Mouse (Mus musculus): ENCODE data around the gene Sptssb. TPM values are rescaled to one million over a fixed set of nuclear protein-coding genes. Genes with fewer than 3 reads are reported as not detected.

Gene Sptssb
- total and polyA plus RNA-seq, 3 experiments: not detected

GRCm38 (mm10) chr3:69800829-69801384 is 58.8 kb downstream of the Sptssb start:
- in situ Hi-C loops (cut with MboI; ENCODE audit: low pct_ligation_motif_present, low pct_unique_long_range_greater_than_20kb, low sequenced_read_pairs): no loop called here
- no peak for DNase-seq (ENCODE audit: extremely low read depth)
- no peak overlapping the region for H3K27ac ChIP-seq (ENCODE audit: insufficient read depth, low read depth)
- H3K27me3 ChIP-seq (replicated peaks): no peaks in the 10 kb centered on the region
- no peak overlapping the region for H3K4me3 ChIP-seq (replicated peaks in 1 of 3; ENCODE audit: low read depth in 2 of 3, low read length in 2 of 3, poor library complexity in 1 of 3)
- H3K4me2 ChIP-seq (ENCODE audit: insufficient read depth, low read depth, poor library complexity, severe bottlenecking): no peak overlapping the region
- no peaks in the 10 kb centered on the region for H3K36me3 ChIP-seq (replicated peaks in 1 of 2; ENCODE audit: control insufficient read depth in 1 of 2, insufficient read depth in 1 of 2, low read length in 1 of 2)
- dilution Hi-C loops (cut with MboI; ENCODE audit: extremely low pct_ligation_motif_present, extremely low pct_unique_long_range_greater_than_20kb, low sequenced_read_pairs): no loop called here
- H3K9me3 ChIP-seq (replicated peaks; ENCODE audit: low read length): no peaks in the 10 kb centered on the region
- H3K79me2 ChIP-seq (replicated peaks; ENCODE audit: control insufficient read depth, extremely low read depth, insufficient read depth, poor library complexity, severe bottlenecking): no peaks in the 10 kb centered on the region
- H3K4me1 ChIP-seq (ENCODE audit: control insufficient read depth in 1 of 2, insufficient read depth in 2 of 2): no peaks in the 10 kb centered on the region
- TF ChIP-seq KAT2A (IDR thresholded peaks at IDR 0.05; ENCODE audit: insufficient replicate concordance, low read length) (no peak), MAZ (IDR thresholded peaks at IDR 0.05; ENCODE audit: low read depth, low read length) (no peak), JUN (IDR thresholded peaks at IDR 0.05; ENCODE audit: insufficient read depth, low read depth, low read length) (no peak), IRF4 (IDR thresholded peaks at IDR 0.05; ENCODE audit: low read depth, low read length) (no peak), ZNF384 (IDR thresholded peaks at IDR 0.05; ENCODE audit: low read depth, low read length) (no peak), ZMIZ1 (IDR thresholded peaks at IDR 0.05; ENCODE audit: low read depth, low read length) (no peak), ZC3H11A (IDR thresholded peaks at IDR 0.05; ENCODE audit: low read depth, low read length) (no peak), JUND (conservative IDR thresholded peaks at IDR 0.05; ENCODE audit: low read depth, low read length) (no peak), EP300 (IDR thresholded peaks at IDR 0.05; ENCODE audit: low read length) (no peak), PAX5 (IDR thresholded peaks at IDR 0.05; ENCODE audit: low read length) (no peak), GABPA (IDR thresholded peaks at IDR 0.05; ENCODE audit: insufficient replicate concordance, low read depth, low read length) (no peak), RCOR1 (conservative IDR thresholded peaks at IDR 0.05; ENCODE audit: low read depth, low read length) (no peak), POLR2A (IDR thresholded peaks at IDR 0.05; ENCODE audit: low read depth, low read length) (no peak), CHD1 (IDR thresholded peaks at IDR 0.05; ENCODE audit: low read depth, low read length) (no peak), POLR2AphosphoS2 (IDR thresholded peaks at IDR 0.05; ENCODE audit: low read depth, low read length) (no peak), NRF1 (IDR thresholded peaks at IDR 0.05; ENCODE audit: low read depth, low read length) (no peak), CTCF (conservative IDR thresholded peaks at IDR 0.05 in 1 of 2, IDR thresholded peaks at IDR 0.05 in 1 of 2; ENCODE audit: low read depth in 2 of 2, low read length in 2 of 2) (no peak)
- H3K9ac ChIP-seq (ENCODE audit: insufficient read depth, low read depth): no peak overlapping the region

- Histone ChIP-seq H3K27me3 (replicated peaks) (no peaks in the 10 kb centered on the region), H3K27ac (ENCODE audit: insufficient read depth, low read depth) (no peak overlapping the region), H3K79me2 (replicated peaks; ENCODE audit: control insufficient read depth, extremely low read depth, insufficient read depth, poor library complexity, severe bottlenecking) (no peaks in the 10 kb centered on the region), H3K9ac (ENCODE audit: insufficient read depth, low read depth) (no peak overlapping the region), H3K36me3 (replicated peaks in 1 of 2; ENCODE audit: control insufficient read depth in 1 of 2, insufficient read depth in 1 of 2, low read length in 1 of 2) (no peaks in the 10 kb centered on the region), H3K4me1 (ENCODE audit: control insufficient read depth in 1 of 2, insufficient read depth in 2 of 2) (no peaks in the 10 kb centered on the region), H3K9me3 (replicated peaks; ENCODE audit: low read length) (no peaks in the 10 kb centered on the region), H3K4me3 (replicated peaks in 1 of 3; ENCODE audit: low read depth in 2 of 3, low read length in 2 of 3, poor library complexity in 1 of 3) (no peak overlapping the region), H3K4me2 (ENCODE audit: insufficient read depth, low read depth, poor library complexity, severe bottlenecking) (no peak overlapping the region)
- DNase-seq (ENCODE audit: extremely low read depth): no peak
- dilution Hi-C loops (cut with MboI; ENCODE audit: extremely low pct_ligation_motif_present, extremely low pct_unique_long_range_greater_than_20kb, low sequenced_read_pairs) (no loop called here), in situ Hi-C loops (cut with MboI; ENCODE audit: low pct_ligation_motif_present, low pct_unique_long_range_greater_than_20kb, low sequenced_read_pairs) (no loop called here)
- TF ChIP-seq POLR2AphosphoS2 (IDR thresholded peaks at IDR 0.05; ENCODE audit: low read depth, low read length) (no peak), UBTF (IDR thresholded peaks at IDR 0.05; ENCODE audit: low read depth, low read length) (no peak), NELFE (IDR thresholded peaks at IDR 0.05; ENCODE audit: low read depth, low read length) (no peak), E2F4 (IDR thresholded peaks at IDR 0.05; ENCODE audit: insufficient replicate concordance, low read depth, low read length) (no peak), IRF4 (IDR thresholded peaks at IDR 0.05; ENCODE audit: low read depth, low read length) (no peak), MXI1 (IDR thresholded peaks at IDR 0.05; ENCODE audit: low read depth, low read length) (no peak), TCF12 (IDR thresholded peaks at IDR 0.05; ENCODE audit: low read depth, low read length) (no peak), ZKSCAN1 (IDR thresholded peaks at IDR 0.05; ENCODE audit: borderline replicate concordance, low read depth, low read length) (no peak), RAD21 (IDR thresholded peaks at IDR 0.05; ENCODE audit: low read depth, low read length) (no peak), PAX5 (IDR thresholded peaks at IDR 0.05; ENCODE audit: low read length) (no peak), KAT2A (IDR thresholded peaks at IDR 0.05; ENCODE audit: insufficient replicate concordance, low read length) (no peak), MYC (IDR thresholded peaks at IDR 0.05; ENCODE audit: low read depth, low read length) (no peak), GABPA (IDR thresholded peaks at IDR 0.05; ENCODE audit: insufficient replicate concordance, low read depth, low read length) (no peak), ETS1 (conservative IDR thresholded peaks at IDR 0.05; ENCODE audit: low read depth, low read length) (no peak), MEF2A (IDR thresholded peaks at IDR 0.05; ENCODE audit: borderline replicate concordance, low read depth, low read length) (no peak), JUND (conservative IDR thresholded peaks at IDR 0.05; ENCODE audit: low read depth, low read length) (no peak), ZMIZ1 (IDR thresholded peaks at IDR 0.05; ENCODE audit: low read depth, low read length) (no peak)
Observed at GRCm38 (mm10) chr3:69799096-69799495, 60.6 kb downstream of the Sptssb start.

Data from CH12.LX (cell line).